Mouse (Mus musculus): ENCODE results near the gene Parp11.
"Not testable (repeated sequence)": the region's sequence is repeated elsewhere in the genome, so short reads cannot be mapped to it uniquely, and the experiment has no call there.

DNA sequence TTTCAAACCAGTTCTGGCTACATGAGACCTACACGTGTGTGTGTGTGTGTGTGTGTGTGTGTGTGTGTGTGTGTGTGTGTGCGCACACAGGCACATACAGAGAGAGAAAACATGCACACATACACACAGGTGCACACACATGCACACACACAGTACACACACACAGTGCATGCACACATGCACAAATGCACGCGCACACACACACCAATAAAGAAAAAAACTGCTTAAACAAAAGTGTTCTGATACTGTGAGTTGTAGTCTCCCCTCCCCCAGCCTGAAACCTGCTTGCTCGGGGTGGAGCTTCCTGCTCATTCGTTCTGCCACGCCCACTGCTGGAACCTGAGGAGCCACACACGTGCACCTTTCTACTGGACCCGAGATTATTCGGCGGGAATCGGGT lies 67.1 kb downstream of the Parp11 start:
- TF ChIP-seq CTCF, EP300 (IDR thresholded peaks at IDR 0.05; ENCODE audit: low read depth): not testable (repeated sequence)

Measured in liver, postnatal 0 days (tissue).